Mouse (Mus musculus) retina, embryonic 14.5 days (tissue): ENCODE data around the gene Naa20.

ENCODE experiments used
- DNase-seq: peaks from one replicate; pipeline ENCODE4 v3.0.0-alpha.2; 2015; ENCODE audit warnings: low spot score

Naa20 gene

DNA sequence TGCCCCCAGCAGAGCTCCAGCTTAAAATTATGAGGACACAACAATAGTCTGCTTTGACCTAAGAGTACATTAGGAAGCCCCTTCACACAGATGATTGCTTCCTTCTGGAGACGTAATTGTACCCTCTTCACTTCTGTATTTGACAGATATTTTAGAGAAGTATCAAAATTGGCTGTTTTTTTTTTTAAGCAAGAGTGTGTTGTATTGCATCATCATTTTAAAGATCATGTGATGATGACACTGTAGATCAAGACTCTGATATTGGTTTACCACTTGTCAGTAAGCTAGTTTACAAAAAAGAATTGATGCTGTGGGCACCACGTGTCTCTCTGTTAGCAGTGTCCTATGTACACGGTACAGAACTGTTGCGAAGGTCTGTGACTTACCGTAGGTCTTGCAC, 50.8 kb downstream of the Naa20 start:
- DNase-seq = no peak

DNA sequence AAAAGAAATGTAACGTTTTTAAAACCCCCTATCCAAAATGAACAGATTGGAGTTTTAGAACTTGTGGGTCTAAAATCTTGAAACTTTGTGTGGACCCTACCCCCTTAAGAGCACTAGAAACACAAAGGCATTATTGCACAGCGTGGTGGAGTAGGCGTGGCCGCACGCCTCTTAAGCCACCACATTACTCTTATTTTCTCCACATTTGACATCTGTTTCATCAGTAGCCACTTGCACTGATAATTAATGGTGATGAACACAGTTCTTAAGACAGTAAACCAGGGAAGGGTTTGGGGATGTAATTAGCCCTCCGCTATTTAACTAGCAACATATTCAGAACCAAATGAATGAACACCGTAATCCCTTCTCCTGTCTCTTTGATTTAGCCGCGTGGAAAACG, 53.9 kb downstream of the Naa20 start:
- peak; percentile 54 for DNase-seq

DNA sequence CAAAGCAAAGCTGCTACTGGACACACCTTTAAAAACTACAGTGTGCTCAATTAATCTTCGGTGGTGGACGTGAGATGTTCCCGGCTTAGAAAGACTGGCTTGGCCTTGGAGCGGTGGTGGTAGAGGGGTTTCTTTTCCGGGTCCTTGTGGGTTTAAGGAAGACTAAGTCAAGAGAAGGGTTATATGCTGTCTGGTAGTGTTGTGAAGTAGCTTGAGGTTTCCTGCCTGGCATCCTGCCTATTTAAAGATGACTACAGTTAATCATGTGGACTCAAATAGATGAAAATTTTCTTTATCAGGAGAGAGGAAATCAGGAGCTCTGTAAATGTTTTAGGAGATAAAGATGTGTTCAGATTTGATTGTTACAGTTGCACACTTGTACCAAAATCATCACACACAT, 54.4 kb downstream of the Naa20 start:
- no peak for DNase-seq

DNA sequence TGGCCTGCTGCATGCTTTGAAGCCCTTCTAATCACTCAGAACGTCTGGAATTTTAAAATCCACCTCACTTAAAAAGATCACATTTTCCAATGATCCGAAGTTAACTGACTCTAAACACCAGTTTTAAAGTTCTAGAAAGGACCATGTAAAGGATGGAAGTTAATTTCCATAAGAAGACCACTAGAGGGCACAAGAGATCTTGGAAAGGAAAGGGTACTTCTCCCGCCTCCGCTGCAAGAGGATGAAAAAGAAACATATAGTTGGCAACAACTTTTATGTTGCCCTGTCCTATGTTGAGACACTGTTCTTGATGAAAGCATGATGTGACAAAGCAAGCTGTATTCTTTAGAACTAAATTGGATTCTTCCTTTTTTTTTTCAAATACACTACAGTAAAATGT, 55.6 kb downstream of the Naa20 start:
- peak; percentile 82 for DNase-seq

DNA sequence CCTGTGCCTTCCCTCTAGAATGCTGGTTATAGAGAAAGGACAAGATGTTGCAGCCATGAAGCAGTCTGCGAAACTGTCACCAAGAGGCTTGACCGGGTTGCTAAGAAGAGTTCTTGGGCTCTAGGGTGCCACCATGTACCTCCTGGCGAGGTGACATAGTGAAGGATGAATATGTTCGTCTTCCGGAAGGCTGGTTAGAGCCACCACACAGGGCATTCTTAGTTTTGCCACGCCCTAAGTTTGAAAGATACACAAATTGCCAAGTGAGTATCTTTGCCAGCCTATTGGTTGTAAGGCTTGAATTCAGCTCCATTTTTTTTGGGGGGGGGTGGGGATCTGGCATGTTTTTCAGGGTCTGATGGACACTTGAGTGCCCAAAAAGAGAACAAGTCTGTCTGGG, 56.2 kb downstream of the Naa20 start:
- no peak for DNase-seq

DNA sequence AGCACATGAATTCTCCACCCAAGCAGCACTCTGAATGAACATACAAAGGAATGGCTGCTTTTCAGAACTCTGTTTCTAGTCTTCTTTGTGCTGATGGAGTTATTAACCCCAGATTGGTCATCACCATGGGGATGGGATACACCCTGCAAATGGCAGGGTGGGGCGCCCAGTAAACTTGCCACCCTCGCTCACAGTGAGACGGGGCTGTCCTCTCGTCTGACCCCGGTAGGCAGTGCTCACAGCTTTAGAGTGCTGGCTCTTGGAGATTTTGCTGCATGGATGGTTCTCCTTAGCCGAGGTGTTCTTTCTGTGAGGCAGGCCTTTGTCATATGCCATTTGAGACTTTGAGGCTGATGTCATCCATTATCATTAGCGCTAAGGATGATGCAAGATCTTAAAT, 56.7 kb downstream of the Naa20 start:
- DNase-seq = no peak

DNA sequence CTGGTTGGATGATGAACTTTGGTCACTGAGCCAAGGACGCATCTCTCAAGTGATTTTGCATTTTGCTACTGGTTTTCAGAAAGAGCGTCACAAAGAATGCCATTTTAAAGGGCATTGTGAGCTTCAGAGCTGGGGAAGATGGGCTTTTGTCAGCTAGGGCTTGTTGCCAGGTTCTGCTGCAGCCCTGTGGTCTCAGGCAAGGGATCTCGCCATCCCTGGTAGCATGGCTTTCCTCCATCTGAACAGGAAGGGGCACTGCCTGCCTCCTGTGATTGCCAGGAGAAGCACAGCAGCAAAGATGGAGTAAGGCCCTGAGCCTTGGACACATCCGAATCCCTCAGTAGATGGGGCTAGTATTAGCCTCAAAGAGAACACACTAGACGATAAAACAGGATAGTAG, 60.0 kb downstream of the Naa20 start:
- DNase-seq = no peak
